Mouse (Mus musculus) CD4-positive, CD25-positive, alpha-beta regulatory T cell, adult 2 months (primary cell): Measurements from ENCODE around the gene Sppl2b.

Experiments used
- DNase-seq: peaks from one replicate; pipeline ENCODE4 v3.0.0-alpha.2; 2012; ENCODE audit warnings: low read depth, low spot score

Sppl2b gene

GRCm38 (mm10) chr10:80917779-80918434 lies 62.8 kb downstream of the Sppl2b start, which contains the start of gene Lmnb2:
TSS of gene Lmnb2 (minus strand) at chr10:80918245.
- DNase-seq = peak; percentile 74
